Mouse (Mus musculus): ENCODE measurements around the gene Fam184a.

Fam184a gene

DNA sequence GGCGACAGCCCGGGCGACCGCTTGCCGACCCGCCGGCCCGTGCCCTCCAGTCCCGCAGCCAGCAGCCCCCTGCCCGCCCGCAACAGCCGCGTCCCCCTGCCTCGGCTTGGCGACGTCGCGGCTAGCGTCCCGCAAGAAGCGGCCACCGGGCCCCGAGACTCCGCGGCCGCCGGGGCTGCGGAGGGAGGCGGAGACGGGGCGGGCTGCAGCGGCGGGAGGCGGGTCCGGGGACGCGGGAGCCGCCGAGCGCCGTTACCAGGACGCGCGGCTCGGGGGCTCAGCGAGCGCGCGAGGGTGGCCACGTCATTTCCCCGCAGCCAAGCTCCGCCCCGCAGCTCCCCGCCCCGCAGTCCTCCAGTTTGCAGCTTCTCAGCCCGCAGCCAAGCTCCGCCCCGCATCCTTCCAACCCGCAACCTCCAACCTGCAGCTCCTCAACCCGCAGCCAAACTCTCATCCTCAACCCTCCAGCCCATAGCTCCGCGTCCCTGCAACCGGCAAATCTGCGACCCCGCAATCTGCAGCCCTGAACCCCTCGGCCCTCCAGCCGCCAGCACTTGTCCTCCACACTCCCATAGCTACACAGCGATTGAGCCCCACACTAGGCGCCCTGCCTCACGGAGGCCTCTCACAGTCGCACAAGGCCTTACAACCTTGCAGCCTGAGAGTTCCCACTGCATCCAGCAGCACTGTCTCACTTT is at the start of gene Fam184a:
Gene Fam184a, minus strand, starts transcription at position 169 of the 698 bp plus-strand sequence.
- peak; percentile 89 to 90 for DNase-seq (ENCODE audit: low spot score in 2 of 2)

DNA sequence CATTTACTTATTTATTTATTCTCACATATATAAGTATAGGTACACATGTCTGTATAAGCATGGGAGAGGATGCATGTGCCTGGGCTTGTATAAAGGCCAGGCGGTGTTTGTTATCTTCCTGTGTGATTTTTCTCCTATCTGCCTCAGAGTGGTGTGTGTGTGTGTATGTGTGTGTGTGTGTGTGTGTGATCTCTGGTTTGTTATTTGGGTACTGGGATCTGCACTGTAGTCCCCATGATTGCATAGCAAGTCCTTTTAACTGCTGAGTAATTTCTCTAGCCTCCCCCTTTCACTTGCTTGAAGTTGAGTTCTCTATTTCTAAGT is 45.3 kb upstream of the Fam184a start:
- no peak for DNase-seq (ENCODE audit: low spot score in 2 of 2)

DNA sequence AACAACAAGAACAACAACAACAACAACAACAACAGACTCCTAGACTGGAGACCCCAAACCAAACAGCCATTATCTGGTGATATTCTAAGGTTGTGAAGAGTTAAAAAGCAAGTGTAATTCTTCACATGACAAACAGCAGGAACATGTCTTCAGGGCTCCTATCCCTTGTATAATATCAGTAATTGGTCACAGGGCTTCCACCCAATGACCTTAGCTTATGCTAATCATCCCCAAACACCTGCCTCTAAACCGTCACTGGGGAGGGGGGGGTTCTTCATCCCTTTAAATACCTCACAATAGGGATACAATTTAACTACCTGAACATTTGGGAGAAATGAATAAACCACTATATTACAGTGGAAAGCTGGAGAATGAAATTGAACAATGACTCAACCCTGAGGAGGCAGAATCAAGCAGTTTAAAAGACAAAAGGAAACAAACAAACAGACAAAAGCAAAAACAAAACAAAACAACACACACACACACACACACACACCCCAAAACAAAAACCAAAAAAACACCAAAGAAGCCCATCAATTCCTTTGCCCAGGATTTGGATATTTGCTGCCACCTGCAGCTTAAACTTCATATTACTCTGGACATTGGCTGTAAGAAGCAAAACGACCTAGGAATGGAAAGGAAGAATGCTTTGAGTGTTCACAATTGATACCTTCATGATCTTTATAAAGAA is 44.8 kb upstream of the Fam184a start:
- peak; percentile 28 to 56 for DNase-seq (ENCODE audit: low spot score in 2 of 2)

DNA sequence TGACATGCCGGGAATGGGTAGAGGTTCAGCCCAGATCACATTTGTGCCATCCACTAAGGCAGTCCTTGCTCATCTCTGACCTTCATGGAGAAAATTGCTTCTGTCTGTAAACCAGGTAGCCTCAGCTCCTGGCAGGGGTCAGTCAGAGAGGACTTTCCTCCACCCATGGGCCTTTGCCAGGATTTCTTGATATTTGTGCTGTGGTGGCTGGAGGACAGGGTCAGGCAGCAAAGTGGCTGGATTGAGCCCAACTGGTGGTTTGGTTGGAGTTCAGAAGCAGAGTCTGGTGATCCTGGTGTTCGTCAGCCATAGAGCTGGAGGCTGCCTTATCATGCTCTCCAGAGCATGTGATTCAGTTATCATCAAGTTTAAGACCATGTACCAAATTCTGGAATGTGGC is 40.4 kb upstream of the Fam184a start:
- no peak for DNase-seq (ENCODE audit: low spot score in 2 of 2)

DNA sequence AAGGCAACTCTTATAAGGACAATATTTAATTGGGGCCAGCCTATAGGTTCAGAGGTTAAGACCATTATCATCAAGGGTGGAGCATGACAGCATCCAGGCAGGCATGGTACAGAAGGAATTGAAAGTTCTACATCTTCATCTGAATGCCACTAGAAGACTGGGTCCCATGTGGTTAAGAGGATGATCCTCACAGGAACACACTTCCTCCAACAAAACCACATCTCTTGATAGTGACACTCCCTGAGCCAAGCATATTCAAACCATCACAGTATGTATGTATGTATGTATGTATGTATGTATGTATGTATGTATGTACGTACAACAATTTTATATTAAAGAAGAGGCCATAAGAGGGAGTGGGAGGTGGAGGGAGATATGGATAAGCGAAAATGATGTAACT is 25.7 kb upstream of the Fam184a start:
- DNase-seq (ENCODE audit: low spot score in 2 of 2), result no peak

DNA sequence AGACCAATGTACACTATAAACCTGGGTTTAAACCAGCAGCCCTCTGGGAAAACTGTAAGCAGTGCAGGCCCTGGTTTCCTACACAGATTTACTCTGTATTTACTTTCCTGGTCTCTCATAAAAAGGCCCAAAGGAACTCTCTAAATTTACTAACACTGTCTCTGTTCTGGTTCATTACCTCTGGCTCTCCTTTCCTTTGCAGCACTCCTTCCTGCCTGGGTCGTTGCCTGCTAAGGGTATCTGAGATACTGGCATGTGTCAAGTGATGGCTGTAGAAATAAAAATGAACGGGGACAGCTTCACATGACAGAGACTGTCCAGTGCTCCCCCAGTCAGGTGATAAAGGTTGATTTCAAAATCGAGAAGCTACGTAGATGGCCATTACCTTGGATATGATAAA is 21.8 kb upstream of the Fam184a start:
- DNase-seq (ENCODE audit: low spot score in 2 of 2), result no peak

DNA sequence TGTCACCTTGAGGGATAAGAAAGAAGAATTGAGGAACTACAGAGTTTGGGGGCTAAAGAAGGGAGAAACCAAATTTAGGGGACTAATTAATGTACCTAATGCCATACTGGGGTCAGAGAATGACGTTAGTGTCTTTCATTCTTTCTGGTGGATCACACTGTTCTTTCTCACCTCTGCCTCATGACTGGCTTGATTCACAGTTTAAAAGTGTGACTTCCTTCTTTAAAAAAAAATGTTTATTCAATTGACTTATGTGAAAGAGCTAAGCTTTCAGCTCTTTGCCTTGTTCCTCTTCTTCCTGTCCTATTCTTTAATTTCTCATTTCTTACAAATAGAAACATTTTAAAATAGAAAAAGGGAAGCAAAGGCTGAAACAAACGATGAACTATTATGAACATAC is 20.6 kb upstream of the Fam184a start:
- DNase-seq (ENCODE audit: low spot score in 2 of 2), result no peak

DNA sequence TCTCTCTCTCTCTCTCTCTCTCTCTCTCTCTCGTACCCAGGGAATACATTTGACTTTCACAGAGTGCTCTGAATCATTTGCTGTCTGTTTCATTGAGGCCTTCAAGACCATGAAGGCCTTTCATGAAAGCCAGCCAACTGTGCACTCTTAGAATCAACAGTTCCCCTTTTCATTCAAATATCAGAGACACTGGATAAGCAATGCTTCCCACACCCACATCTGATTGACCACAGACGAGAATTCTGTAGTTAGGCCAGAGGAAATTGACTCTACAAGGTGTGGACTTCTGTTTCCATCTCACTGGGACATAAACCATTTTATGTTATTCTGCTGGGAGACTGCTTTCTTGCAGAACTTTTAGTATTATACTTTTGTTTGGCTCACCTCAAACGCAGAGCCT is 17.8 kb upstream of the Fam184a start:
- DNase-seq (ENCODE audit: low spot score in 2 of 2), result no peak

DNA sequence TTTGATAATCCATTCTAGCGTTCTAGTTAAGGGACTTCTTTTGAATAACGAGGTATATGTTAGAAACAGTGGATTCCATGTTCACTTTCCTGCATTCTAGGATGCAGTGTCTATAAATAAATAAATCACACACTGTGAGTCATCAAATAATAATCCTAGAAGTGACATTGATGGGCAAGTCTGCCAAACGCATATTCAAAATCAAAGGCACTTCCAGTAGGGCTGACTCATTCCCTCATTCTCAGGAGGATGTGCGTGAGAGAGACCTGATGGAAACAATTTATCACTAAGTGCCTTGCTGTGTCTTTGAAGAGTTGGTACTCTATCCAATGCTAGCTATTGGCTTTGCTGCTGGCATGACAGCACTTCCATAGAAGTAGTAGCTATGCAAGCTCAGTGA is 14.5 kb upstream of the Fam184a start:
- no peak for DNase-seq (ENCODE audit: low spot score in 2 of 2)

DNA sequence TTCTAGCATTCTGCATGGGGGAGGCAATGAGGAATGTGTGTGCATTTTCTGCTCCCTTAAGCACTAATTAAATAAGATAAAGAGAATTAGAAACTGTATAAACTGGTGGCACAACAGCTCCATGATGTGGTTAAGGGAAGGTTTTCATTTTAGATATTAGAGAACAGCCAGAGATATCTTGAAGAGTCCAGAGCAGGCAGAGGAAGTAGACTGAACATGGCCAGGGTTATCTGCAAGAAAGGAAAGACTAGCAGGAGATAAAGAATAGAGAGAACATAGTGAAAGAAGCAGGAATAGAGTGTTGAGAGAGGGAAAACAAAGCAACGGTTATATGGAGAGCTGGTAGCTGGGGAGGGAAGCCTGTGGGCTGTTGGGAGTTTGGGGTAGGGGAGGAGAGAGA is 1.8 kb upstream of the Fam184a start:
- DNase-seq (ENCODE audit: low spot score in 2 of 2), result no peak

DNA sequence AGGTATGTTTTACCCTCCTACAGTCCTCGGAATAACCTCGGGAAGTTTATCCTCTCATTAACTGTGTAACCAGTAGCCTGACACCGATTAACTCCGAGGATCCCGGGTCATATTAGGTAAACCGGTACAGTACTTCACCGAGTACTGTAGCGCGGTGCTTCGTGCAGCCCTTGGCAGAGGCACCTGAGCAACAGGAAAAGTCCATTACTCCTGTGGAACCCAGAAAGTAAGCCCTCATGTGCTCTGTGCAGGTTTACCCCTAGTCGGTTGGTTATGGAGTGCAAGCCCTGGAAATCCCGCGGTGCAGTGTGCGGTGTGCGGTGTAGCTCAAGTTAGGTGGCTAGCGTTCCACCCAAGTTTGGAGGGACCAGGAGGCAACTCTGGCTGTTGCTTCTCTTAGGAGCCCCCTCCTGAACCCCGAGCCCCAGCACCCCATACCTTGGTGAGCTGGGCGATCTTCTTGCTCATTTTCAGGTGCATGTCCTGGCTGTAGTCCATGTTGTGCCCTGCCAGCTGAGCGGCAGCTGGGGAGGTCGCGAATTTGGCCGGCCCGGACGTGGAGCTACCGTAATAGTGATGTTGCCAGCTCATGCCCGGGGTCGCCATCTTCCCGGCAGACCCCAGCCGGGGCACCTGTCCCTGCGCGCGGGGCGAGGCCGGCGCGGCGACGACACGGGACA is 508 bp downstream of the Fam184a start:
- DNase-seq (ENCODE audit: low spot score in 2 of 2), result peak in 1 of 2 experiments; percentile 28

DNA sequence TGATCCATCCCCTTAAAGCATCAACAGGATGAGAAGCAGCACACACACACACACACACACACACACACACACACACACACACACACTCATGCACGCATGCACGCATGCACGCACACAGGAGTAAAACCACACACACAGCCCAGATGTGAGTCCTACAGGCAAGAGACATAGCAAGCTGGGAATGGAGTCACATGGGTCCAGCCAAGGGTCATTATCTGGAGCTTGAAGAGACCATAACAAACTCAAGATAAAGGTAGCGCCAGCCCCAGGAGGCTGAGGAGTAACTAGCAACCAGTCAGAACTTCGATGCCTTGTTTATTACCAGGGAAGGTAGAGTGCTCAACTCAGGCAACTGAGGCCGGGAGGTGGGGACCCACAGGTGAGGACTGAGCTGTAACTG is 4.9 kb downstream of the Fam184a start:
- no peak for DNase-seq (ENCODE audit: low spot score in 2 of 2)

DNA sequence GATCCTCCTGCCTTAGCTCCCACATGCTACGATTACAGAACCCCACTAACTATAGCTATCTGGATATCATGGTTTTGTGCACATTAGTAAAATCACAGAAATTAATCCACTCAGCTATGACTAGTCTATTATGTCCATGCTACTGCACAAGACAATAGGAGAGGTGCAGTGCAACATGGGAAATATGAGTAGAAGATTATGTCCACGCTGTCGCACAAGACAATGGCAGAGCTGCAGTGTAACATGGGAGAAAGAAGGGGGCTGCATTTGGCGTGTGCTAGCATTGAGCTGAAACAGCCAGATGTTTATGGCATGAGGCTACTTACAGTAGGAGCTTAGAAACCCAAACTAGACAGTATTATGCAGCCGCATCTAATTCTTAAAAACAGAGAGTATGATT is 8.0 kb downstream of the Fam184a start:
- DNase-seq (ENCODE audit: low spot score in 2 of 2), result no peak

DNA sequence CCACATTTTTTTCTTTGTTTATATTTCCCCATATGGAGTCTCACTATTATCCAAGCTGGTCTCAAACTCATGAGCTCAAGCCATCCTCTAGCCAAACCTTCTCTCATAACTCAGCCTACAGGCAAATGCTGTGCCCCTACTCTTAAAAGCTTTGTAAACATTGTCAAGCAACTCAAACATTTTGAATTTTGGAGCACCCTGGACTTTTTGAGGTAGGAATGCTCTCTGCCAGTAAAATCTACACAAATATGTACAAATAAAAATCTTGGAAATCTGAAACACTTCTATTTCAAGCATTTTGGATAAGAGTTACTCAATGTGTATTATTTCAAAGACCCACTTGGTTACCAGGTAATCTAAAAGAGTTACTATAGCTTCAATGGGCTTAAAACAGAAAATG is 10.9 kb downstream of the Fam184a start:
- no peak for DNase-seq (ENCODE audit: low spot score in 2 of 2)

DNA sequence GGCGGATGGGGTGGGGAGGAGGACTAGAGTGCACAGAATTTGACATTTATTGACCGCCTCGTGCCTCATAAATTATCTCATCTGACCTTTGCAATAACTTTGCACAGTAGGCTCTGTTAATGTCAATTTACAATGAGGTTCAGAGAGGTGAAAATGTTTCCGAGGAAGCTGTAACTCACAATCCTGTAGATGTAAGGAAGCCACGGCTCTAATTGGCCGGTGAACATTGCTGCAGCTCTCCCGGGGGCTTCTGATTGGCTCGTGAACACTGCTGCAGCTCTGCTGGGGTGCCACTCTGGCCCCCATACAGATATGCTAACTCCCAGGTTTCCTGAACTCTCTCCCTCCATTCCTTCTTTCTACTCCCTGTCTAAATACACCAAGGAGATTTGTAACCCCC is 12.1 kb downstream of the Fam184a start:
- DNase-seq (ENCODE audit: low spot score in 2 of 2), result no peak

DNA sequence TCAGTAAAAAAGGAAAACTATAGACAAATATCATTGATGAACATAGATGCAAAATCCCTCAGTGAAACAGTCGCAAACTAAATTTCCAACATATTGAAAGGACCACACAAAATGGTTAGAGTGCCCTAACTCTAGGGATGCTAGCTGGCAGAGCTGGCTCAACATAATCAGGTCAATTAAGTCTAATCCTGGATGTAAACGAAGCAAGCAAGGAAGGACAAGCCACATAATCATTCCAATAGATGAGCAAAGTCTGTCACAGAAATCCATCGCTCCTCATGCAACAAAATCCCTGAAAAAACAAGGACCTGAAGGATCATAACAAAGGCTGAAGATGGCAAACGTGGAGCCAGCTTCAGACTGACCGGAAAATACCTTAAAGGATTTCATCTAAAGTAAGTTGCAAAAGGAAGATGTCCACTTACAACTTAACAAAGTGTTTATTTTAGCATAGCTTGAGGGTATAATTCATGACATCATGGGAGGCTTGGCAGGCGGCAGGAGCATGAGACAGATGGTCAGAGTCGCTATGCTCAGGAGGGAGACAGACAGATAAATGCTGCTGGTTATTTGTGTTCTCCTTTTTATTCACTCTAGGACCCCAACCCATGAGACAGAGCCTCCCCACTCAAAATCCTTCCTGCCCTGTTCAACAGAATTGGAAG is 15.6 kb downstream of the Fam184a start:
- no peak for DNase-seq (ENCODE audit: low spot score in 2 of 2)

DNA sequence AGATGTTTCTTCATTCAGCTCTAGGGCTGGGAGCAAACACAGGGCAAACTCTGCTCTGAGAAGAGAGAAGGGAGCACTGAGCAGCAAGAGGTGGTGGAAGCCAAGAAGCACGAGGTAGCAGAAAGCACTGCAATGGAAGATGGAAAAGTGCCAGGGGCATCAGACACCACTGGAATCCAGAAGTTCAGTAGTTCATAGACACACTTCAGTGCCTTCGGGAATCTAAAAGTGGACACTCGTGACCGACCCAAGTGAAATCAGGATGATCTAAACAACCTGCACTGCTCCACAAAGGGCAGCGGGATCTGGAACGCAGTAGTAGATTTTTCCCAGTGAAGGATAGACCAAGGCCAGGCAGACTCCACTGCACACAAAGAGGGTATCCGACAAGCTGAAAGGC is 18.6 kb downstream of the Fam184a start:
- no peak for DNase-seq (ENCODE audit: low spot score in 2 of 2)

DNA sequence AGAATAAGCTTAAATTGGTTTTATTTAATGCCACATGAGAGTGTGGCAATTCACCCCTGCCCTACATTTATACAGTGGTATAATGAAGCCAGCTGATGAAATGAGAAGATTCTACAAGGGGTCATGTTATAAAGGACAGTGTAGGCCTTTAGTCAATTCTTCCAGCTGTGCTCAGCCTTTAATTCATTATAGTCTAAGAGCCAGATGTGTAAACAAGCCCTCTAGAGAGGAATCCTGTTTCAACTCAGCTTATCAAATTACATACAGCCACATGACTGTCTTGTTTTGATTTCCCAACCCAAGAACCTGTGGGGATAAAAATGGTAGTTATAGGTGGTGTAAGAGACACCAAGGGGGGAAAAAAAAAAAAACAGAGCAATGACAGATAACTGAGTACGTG is 22.0 kb downstream of the Fam184a start:
- no peak for DNase-seq (ENCODE audit: low spot score in 2 of 2)

DNA sequence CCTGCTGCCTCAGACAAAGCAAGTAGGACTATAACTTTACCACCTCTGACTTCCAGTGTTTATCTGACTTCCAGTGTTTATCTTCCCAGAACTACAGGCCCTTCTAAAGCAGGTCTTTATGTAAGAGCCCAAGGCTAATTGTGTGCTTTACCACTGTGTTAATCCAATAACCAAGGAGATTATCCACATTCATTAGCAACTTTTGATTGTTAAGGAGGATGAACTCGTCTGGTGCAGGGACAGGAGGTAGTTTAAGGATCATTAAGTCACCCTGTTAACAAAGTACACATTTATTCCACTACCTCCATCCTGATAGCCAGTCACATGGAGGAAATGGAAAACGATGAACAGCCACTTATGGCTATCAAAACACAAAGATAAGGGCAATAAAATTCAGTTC is 25.6 kb downstream of the Fam184a start:
- no peak for DNase-seq (ENCODE audit: low spot score in 2 of 2)

DNA sequence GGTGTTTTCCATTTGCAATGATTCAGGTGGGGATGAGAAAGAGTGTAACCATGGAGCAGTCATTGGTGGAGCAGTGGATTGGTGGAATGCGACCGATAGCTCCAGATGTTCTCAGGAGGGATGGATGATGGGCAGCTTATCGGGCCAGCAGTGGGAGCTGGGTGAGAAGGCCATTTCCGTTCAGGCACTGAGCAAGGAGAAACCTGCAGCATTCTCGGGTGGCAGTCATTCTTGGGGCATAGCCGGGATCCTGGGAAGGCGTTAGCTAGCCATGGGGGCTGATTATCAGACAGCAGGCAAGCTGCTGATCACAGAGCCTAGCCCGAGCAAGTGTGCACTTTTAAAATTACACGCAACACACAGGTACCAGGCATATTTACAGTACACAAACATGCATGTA is 46.4 kb downstream of the Fam184a start:
- DNase-seq (ENCODE audit: low spot score in 2 of 2), result no peak

DNA sequence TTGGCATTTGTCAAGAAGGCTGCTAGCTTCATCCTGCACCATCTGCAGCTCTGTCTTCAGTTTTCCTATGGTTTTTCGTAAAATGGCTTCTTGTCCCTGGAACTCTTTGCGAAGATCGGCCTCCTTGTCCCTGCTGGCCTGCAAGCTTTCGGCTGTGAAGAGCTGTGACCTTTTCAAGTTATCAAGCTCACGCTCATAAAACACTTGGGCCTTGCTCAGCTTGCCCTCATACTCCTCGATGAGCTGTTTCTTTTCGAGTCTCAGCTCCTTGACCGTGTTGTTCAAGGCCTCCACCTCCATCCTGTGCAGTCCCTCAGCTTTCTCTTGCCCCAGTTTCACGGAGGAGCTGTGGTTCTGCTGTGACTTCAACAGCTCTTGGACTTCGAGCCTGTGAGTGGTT is 52.4 kb downstream of the Fam184a start:
- no peak for DNase-seq (ENCODE audit: low spot score in 2 of 2)

DNA sequence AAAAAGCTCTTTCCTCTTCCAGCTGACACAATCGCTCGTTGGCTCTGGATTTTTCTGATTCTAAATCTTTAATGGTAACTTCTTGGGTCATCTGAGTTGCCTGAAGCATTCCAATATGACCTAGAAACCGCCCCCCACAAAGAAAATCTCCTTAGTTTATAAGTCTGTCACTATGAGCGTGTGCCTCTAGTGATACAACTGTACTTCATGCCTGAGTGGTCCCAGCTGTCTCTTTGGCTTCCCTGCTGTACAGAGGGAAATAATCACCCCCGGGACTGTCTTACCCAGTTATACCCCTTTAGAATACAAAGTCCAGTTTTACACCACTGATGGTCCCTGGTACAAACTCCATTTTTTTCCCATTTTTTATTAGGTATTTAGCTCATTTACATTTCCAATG is 56.2 kb downstream of the Fam184a start:
- DNase-seq (ENCODE audit: low spot score in 2 of 2), result no peak

DNA sequence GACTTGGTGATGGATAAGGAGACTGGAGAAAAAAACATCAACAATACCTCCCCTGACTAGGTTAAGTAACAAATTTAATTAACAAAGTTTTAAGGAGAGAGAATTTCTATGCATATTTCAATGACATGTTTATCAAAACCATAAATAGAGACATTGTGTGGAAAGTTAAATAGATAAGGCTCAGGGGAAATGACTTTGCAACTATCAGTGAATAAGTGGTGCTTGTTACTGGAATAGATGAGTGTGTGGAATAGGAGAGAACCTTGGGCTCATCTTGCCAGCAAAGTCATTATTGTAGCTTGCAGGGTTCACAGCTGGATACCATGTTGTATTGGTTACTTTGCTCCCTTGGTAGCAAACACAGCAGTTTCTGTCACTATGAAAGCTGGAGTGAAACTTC is 59.7 kb downstream of the Fam184a start:
- DNase-seq (ENCODE audit: low spot score in 2 of 2), result no peak

All from frontal cortex, postnatal 36 days (tissue).